Mouse (Mus musculus): ENCODE results near the gene Akt1s1.

DNA sequence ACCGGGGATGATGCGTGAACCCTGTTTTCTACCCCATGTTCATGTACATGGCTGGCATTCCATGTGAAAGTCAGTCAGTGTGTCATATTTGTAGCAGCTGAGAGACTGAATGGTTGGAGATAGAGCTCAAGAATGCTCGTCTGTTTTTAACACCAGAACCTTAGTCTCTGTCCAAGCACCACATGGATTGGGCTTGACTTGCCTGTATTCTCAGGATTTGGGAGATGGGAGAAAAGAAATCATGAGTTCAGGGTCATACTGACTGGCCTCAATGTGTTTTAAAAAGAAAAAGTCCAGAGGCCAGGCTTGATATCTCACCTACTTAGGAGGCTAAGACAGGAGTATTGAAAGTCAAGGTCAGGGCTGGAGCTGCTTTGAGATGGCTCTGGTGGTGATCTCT is 31.4 kb upstream of the Akt1s1 start:
- TF ChIP-seq POLR2A (IDR thresholded peaks at IDR 0.05; ENCODE audit: borderline replicate concordance, control insufficient read depth, low read depth, low read length) (no peak), CTCF (IDR thresholded peaks at IDR 0.05; ENCODE audit: control insufficient read depth, insufficient read depth, low read length) (no peak)

All from bone marrow, adult 2 months (tissue).